Mouse (Mus musculus): ENCODE data around the gene Abhd17b.

The Abhd17b gene

DNA sequence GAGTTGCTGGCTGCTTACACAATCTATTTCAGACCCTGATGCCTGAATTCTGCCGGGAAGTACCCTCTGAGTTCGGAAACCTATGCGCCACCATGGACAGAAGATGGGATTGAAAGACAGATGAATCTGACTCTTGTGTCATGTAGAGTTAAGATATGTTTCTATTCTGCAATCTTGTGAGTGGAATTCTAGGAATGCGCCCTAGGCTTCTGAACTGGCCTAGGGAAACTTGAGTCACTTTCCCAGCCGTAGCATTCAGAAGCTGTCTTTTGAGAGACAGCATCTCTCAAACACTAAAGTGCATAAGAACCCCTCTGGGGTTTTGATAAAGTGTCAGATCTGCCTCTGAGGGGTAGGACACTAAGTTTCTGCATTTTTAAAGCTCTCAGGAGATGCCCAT, 78.9 kb downstream of the Abhd17b start:
- ATAC-seq (ENCODE audit: low TSS enrichment), result no peak

DNA sequence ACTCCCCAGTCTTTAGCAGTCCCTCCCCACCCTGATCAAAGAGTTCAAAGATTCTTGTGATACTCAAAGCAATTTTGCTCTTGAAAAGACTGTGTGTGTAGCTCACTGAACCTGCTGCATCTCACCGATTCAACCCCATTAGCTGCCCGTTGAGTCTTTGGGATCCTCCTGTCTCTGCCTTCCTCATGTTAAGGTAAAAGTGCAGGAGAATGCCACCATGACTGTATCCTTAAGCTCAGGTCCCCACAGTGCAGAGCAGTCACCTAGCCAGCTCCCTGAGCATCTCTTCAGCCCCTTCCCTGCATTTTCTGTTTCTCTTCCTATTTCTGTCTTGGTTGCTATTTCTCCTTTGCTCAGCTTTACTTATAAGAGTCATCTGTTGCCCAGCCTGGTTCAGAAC, 80.2 kb downstream of the Abhd17b start:
- ATAC-seq (ENCODE audit: low TSS enrichment), result no peak

DNA sequence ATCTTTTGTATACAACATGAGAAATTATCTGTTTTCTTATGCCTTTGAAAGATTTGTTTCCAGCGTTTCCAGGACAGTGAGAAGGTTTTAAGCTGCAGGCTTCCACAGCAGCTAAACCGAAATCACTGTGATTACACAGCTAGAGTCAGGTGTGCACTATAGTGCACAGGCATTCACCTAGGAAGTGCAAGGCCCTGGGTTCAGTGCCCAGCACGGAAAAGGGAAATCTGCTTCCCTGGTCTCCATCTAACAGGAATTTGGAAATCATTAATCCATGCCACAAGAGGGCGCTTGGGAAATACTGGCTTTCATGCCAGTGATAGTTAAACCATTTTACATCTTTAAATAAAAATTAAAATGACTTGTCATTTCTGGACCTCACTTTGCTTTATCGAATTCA, 81.1 kb downstream of the Abhd17b start:
- peak; percentile 48 for ATAC-seq (ENCODE audit: low TSS enrichment)

All from frontal cortex, adult (tissue).